Mouse (Mus musculus): ENCODE data around the gene Cwf19l1.

GRCm38 (mm10) chr19:44153781-44154180 lies 18.1 kb upstream of the Cwf19l1 start:
- TF ChIP-seq USF1 (IDR thresholded peaks at IDR 0.05; ENCODE audit: low read depth) (no peak), TCF12 (IDR thresholded peaks at IDR 0.05; ENCODE audit: insufficient read depth, poor library complexity, severe bottlenecking) (no peak), MYOG (IDR thresholded peaks at IDR 0.05; ENCODE audit: control insufficient read depth in 1 of 3, insufficient read depth in 1 of 3, insufficient read length in 2 of 3, low read depth in 2 of 3) (no peak), E2F4 (IDR thresholded peaks at IDR 0.05; ENCODE audit: insufficient read depth) (no peak), MAX (IDR thresholded peaks at IDR 0.05; ENCODE audit: low read depth) (no peak), CEBPB (IDR thresholded peaks at IDR 0.05; ENCODE audit: insufficient read depth, poor library complexity, severe bottlenecking) (no peak), POLR2A (IDR thresholded peaks at IDR 0.05; ENCODE audit: insufficient read length, low read depth) (no peak), POLR2AphosphoS2 (IDR thresholded peaks at IDR 0.05; ENCODE audit: insufficient read length, low read depth) (no peak), MYOD1 (IDR thresholded peaks at IDR 0.05; ENCODE audit: control insufficient read depth in 1 of 3, insufficient read length in 2 of 3, low read depth in 2 of 3) (no peak), REST (IDR thresholded peaks at IDR 0.05; ENCODE audit: insufficient read depth, insufficient read length) (no peak), TCF3 (IDR thresholded peaks at IDR 0.05; ENCODE audit: insufficient read length, low read depth) (no peak), SRF (IDR thresholded peaks at IDR 0.05; ENCODE audit: control insufficient read depth, insufficient read length, low read depth) (no peak)

Measured in myocyte (in vitro differentiated cells).